In the genomic region with DNA sequence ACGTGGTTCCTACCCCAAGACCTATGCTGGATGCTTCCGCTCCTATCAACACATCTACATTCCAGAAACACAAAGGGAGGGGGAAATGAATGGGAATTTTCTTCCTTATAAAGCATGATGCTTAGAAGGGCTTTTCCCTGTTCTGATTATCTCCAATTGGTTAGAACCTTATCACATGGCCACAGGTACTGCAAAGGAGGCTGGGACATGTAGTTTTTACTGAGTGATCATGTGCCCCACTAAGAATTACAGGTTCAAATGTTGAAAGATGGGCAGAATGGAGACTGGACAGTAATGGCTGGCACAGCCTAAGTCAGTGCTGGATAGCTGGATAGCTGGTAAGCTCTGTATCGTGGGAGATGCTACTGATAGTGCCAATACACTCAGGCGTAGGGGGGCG, we compare ENCODE assay signal across 10 mouse cellular contexts. TPM values are rescaled to one million over a fixed set of nuclear protein-coding genes. Genes with fewer than 3 reads are reported as not detected.
DNase-seq lines count a peak whose midpoint lies in the region; ATAC-seq and TF ChIP-seq lines count a peak whose summit lies in the region.
"Had no signal": no experiment of that assay in that cellular context is flagged by ENCODE, and none has a peak within 500 bp of the region (broad histone marks: within the 10 kb centered on the region; RNA-seq: fewer than 3 reads in every experiment).

No protein-coding gene starts in this region.

- ATAC-seq in frontal cortex, adult (ENCODE audit: low TSS enrichment): peak; percentile 89
- ATAC-seq in lung, embryonic 16.5 days (ENCODE audit: low read depth): peak; percentile 37; the same call in 1 of the 2 replicates
- ATAC-seq in stomach, postnatal 0 days (ENCODE audit: low FRiP score, low TSS enrichment): peak; percentile 55; the same call in 1 of the 2 replicates
- ATAC-seq in megakaryocyte progenitor cell, adult 5-6 weeks (replicated peaks; ENCODE audit: poor library complexity): no peak

- peaks cover 11% of the 10 kb centered on the region; the same call in 1 of the 2 replicates for H3K4me1 ChIP-seq in lung, embryonic 16.5 days (replicated peaks; ENCODE audit: control insufficient read depth, insufficient read depth, low read length)
- no peaks in the 10 kb centered on the region for H3K4me1 ChIP-seq in stomach, postnatal 0 days (replicated peaks; ENCODE audit: control insufficient read depth, insufficient read depth)

- no peaks in the 10 kb centered on the region for H3K9me3 ChIP-seq in lung, embryonic 16.5 days (ENCODE audit: control insufficient read depth, low read length)
- no peaks in the 10 kb centered on the region for H3K9me3 ChIP-seq in stomach, postnatal 0 days (ENCODE audit: control insufficient read depth, low read length)
- H3K9me3 ChIP-seq: heart, embryonic 15.5 days had no signal

- H3K4me2 ChIP-seq in lung, embryonic 16.5 days (ENCODE audit: low read depth, low read length): no peak overlapping the region
- no peak overlapping the region for H3K4me2 ChIP-seq in stomach, postnatal 0 days (replicated peaks; ENCODE audit: low read depth)
- H3K4me2 ChIP-seq: heart, embryonic 15.5 days had no signal

- H3K36me3 ChIP-seq in lung, embryonic 16.5 days (ENCODE audit: control insufficient read depth, insufficient read depth, low read length): no peaks in the 10 kb centered on the region
- no peaks in the 10 kb centered on the region for H3K36me3 ChIP-seq in stomach, postnatal 0 days (ENCODE audit: control insufficient read depth, insufficient read depth, low read length)
- H3K36me3 ChIP-seq: heart, embryonic 15.5 days had no signal

- H3K4me3 ChIP-seq in lung, embryonic 16.5 days (ENCODE audit: low read length): no peak overlapping the region
- H3K4me3 ChIP-seq in stomach, postnatal 0 days (ENCODE audit: low read depth, low read length): no peak overlapping the region
- H3K4me3 ChIP-seq: heart, embryonic 15.5 days had no signal

- no peak overlapping the region for H3K9ac ChIP-seq in lung, embryonic 16.5 days (ENCODE audit: low read length)
- no peak overlapping the region for H3K9ac ChIP-seq in stomach, postnatal 0 days (ENCODE audit: low read length)
- H3K9ac ChIP-seq: heart, embryonic 15.5 days had no signal

- H3K27ac ChIP-seq in lung, embryonic 16.5 days (ENCODE audit: low read length): no peak overlapping the region
- H3K27ac ChIP-seq in stomach, postnatal 0 days (replicated peaks): no peak overlapping the region
- H3K27ac ChIP-seq: heart, embryonic 15.5 days had no signal

- no peak for TF ChIP-seq CTCF in stomach, postnatal 0 days (IDR thresholded peaks at IDR 0.05; ENCODE audit: low read depth)

- no peak for DNase-seq in frontal cortex, postnatal 10 days (ENCODE audit: low spot score in 2 of 2)
- DNase-seq in lung, postnatal 4 days: no peak
- peak; percentile 66 for DNase-seq in layer of hippocampus, adult 9-11 months
- no peak for DNase-seq in stomach, postnatal 0 days (ENCODE audit: low spot score)
- no peak for DNase-seq in thymus, postnatal 14 days
- DNase-seq: liver had no signal

- 56% methylated on average over 5 of the region's 5 CpGs for WGBS in lung, embryonic 16.5 days
- 70% methylated on average over 5 of the region's 5 CpGs for WGBS in stomach, postnatal 0 days

- no peak for TF ChIP-seq EP300 in stomach, postnatal 0 days (optimal IDR thresholded peaks at IDR 0.05)

- no peaks in the 10 kb centered on the region for H3K27me3 ChIP-seq in lung, embryonic 16.5 days (ENCODE audit: control insufficient read depth, insufficient read depth, low read depth, low read length)
- H3K27me3 ChIP-seq in stomach, postnatal 0 days (ENCODE audit: control insufficient read depth, insufficient read depth, low read length): no peaks in the 10 kb centered on the region

RNA-seq across cellular contexts. Expression of gene Zcchc14, which starts 21.2 kb away (rescaled TPM):
- polyA plus RNA-seq in lung, embryonic 16.5 days (2015; fragmentation: Nextera tagmentation; extraction: Ambion mirVana): 13.0 and 14.4 TPM in 2 replicates
- 4.5 and 5.1 TPM in 2 replicates for polyA plus RNA-seq in stomach, postnatal 0 days (2015; fragmentation: Nextera tagmentation; extraction: Ambion mirVana)
- total RNA-seq in megakaryocyte progenitor cell, adult 5-6 weeks (2015): 0.07 TPM in 1 of 2 replicates, not detected in the other
- 0.04 TPM in 1 of 2 replicates, not detected in the other for total RNA-seq in megakaryocyte progenitor cell, adult 5-6 weeks (2017)

RNA-seq across cellular contexts. Expression of gene Jph3, which starts 55.5 kb away (rescaled TPM):
- polyA plus RNA-seq in lung, embryonic 16.5 days (2015; fragmentation: Nextera tagmentation; extraction: Ambion mirVana): 0.38 and 0.50 TPM in 2 replicates
- 1.7 and 2.1 TPM in 2 replicates for polyA plus RNA-seq in stomach, postnatal 0 days (2015; fragmentation: Nextera tagmentation; extraction: Ambion mirVana)
- not detected in 2 replicates for total RNA-seq in megakaryocyte progenitor cell, adult 5-6 weeks (2015)
- total RNA-seq in megakaryocyte progenitor cell, adult 5-6 weeks (2017): 0.04 TPM in 1 of 2 replicates, not detected in the other
